Mouse (Mus musculus) lung, embryonic 15.5 days (tissue): ENCODE results near the gene Fbl. TPM values are rescaled to one million over a fixed set of nuclear protein-coding genes. Genes with fewer than 3 reads are reported as not detected.
"Not testable (repeated sequence)": the region's sequence is repeated elsewhere in the genome, so short reads cannot be mapped to it uniquely, and the experiment has no call there.

ENCODE experiments used
- ATAC-seq: fragments of 200-750 bp; cut with Nextera tagmentation; 2 replicates; pipeline ENCODE4 v1.8.0; 2017; ENCODE audit warnings: moderate number of reproducible peaks, borderline replicate concordance; ENCODE audit not compliant: low FRiP score, low TSS enrichment; ENCODE audit errors: extremely low read depth
- H3K27ac ChIP-seq: fragments of 300-500 bp; sonication (generic); 2 replicates; pipeline ENCODE4 v1.5.1; 2015; ENCODE audit warnings: moderate library complexity, mild to moderate bottlenecking, inconsistent platforms
- H3K27me3 ChIP-seq: fragments of 300-500 bp; sonication (generic); 2 replicates; pipeline ENCODE4 v1.6.1; 2015; ENCODE audit warnings: inconsistent platforms
- H3K36me3 ChIP-seq: fragments of 300-500 bp; sonication (generic); 2 replicates; pipeline ENCODE4 v1.6.1; 2015; ENCODE audit warnings: inconsistent platforms
- H3K4me1 ChIP-seq: fragments of 300-500 bp; sonication (generic); 2 replicates; pipeline ENCODE4 v1.6.1; 2015; ENCODE audit warnings: inconsistent platforms
- H3K4me2 ChIP-seq: fragments of 300-500 bp; sonication (generic); 2 replicates; pipeline ENCODE4 v1.6.1; 2015; ENCODE audit warnings: inconsistent platforms, mild to moderate bottlenecking, moderate library complexity
- H3K4me3 ChIP-seq: fragments of 300-500 bp; sonication (generic); 2 replicates; pipeline ENCODE4 v1.5.1; 2015; ENCODE audit warnings: mild to moderate bottlenecking, inconsistent platforms
- H3K9ac ChIP-seq: fragments of 300-500 bp; sonication (generic); 2 replicates; pipeline ENCODE4 v1.6.1; 2015; ENCODE audit warnings: inconsistent platforms
- H3K9me3 ChIP-seq: fragments of 300-500 bp; sonication (generic); 2 replicates; pipeline ENCODE4 v1.6.1; 2016; ENCODE audit warnings: inconsistent platforms
- WGBS: fragments of 180-500 bp; shearing (Covaris S2); methylation state at CpG from one replicate; pipeline ENCODE4 v1.1.7; 2015; 5-methylcytosine and 5-hydroxymethylcytosine counted together
- polyA plus RNA-seq: library from polyadenylated mRNA; unstranded; fragments of >200 nt; fragmentation: Nextera tagmentation; extraction: Ambion mirVana; gene quantifications from 2 replicates; pipeline ENCODE4 v1.2.1, GENCODE M21; 2015

Fbl gene
- polyA plus RNA-seq, 1 experiment from 2014 or later = 119 TPM

GRCm38 (mm10) chr7:28196528-28196927, 27.0 kb downstream of the Fbl start:
- Histone ChIP-seq H3K4me1 (no peaks in the 10 kb centered on the region), H3K4me3 (no peak overlapping the region), H3K9me3 (no peaks in the 10 kb centered on the region), H3K27me3 (no peaks in the 10 kb centered on the region), H3K9ac (no peak overlapping the region), H3K27ac (no peak overlapping the region), H3K36me3 (peaks cover 18% of the 10 kb centered on the region; the same call in 1 of the 2 replicates), H3K4me2 (no peak overlapping the region)
- no peak for ATAC-seq
- 72% methylated on average over 14 of the region's 14 CpGs for WGBS

- Histone ChIP-seq H3K9me3 (no peaks in the 10 kb centered on the region), H3K9ac (no peak overlapping the region), H3K27ac (no peak overlapping the region), H3K36me3 (peaks cover 12% of the 10 kb centered on the region; the same call in 1 of the 2 replicates), H3K4me3 (no peak overlapping the region), H3K27me3 (no peaks in the 10 kb centered on the region), H3K4me1 (no peaks in the 10 kb centered on the region), H3K4me2 (no peak overlapping the region)
- ATAC-seq = no peak
- 72% methylated on average over 4 of the region's 4 CpGs for WGBS
Observed at GRCm38 (mm10) chr7:28199054-28199453, 29.5 kb downstream of the Fbl start.

GRCm38 (mm10) chr7:28203207-28204108, 33.9 kb downstream of the Fbl start:
- no peak for ATAC-seq
- Histone ChIP-seq H3K36me3 (no peaks in the 10 kb centered on the region), H3K4me1 (0 out of 2 replicates have a peak, but pooled peaks cover under 1% of the 10 kb centered on the region), H3K9me3 (no peaks in the 10 kb centered on the region), H3K4me2 (no peak overlapping the region), H3K4me3 (no peak overlapping the region), H3K27ac (no peak overlapping the region), H3K27me3 (no peaks in the 10 kb centered on the region), H3K9ac (no peak overlapping the region)
- 48% methylated on average over 19 of the region's 19 CpGs for WGBS

- no peaks in the 10 kb centered on the region for H3K36me3 ChIP-seq
- H3K4me3 ChIP-seq = no peak overlapping the region
- no peak overlapping the region for H3K9ac ChIP-seq
- 57% methylated on average over 4 of the region's 4 CpGs for WGBS
- no peak overlapping the region for H3K4me2 ChIP-seq
- 0 out of 2 replicates have a peak, but pooled peaks cover 3% of the 10 kb centered on the region for H3K4me1 ChIP-seq
- H3K27me3 ChIP-seq = no peaks in the 10 kb centered on the region
- H3K9me3 ChIP-seq = no peaks in the 10 kb centered on the region
- H3K27ac ChIP-seq = no peak overlapping the region
- no peak for ATAC-seq
Observed at GRCm38 (mm10) chr7:28206044-28206600, 36.6 kb downstream of the Fbl start.

GRCm38 (mm10) chr7:28208396-28208987, 39.0 kb downstream of the Fbl start:
- H3K27me3 ChIP-seq = no peaks in the 10 kb centered on the region
- H3K4me1 ChIP-seq = 0 out of 2 replicates have a peak, but pooled peaks cover 3% of the 10 kb centered on the region
- H3K27ac ChIP-seq = peak overlapping the region; percentile 37
- H3K9me3 ChIP-seq = no peaks in the 10 kb centered on the region
- 35% methylated on average over 12 of the region's 12 CpGs for WGBS
- peak overlapping the region; percentile 51; the same call in 1 of the 2 replicates for H3K9ac ChIP-seq
- H3K4me3 ChIP-seq = peak overlapping the region; percentile 32
- H3K4me2 ChIP-seq = peak overlapping the region; percentile 58
- no peaks in the 10 kb centered on the region for H3K36me3 ChIP-seq
- 0 out of 2 replicates have a peak, but pooled peaks have one; percentile 23 for ATAC-seq

GRCm38 (mm10) chr7:28208988-28209508, 39.5 kb downstream of the Fbl start:
- Histone ChIP-seq H3K4me2 (peak overlapping the region; percentile 58), H3K27ac (peak overlapping the region; percentile 37), H3K9ac (peak overlapping the region; percentile 51; the same call in 1 of the 2 replicates), H3K4me1 (0 out of 2 replicates have a peak, but pooled peaks cover 3% of the 10 kb centered on the region), H3K9me3 (no peaks in the 10 kb centered on the region), H3K36me3 (no peaks in the 10 kb centered on the region), H3K27me3 (no peaks in the 10 kb centered on the region), H3K4me3 (peak overlapping the region; percentile 32)
- 42% methylated on average over 19 of the region's 19 CpGs for WGBS
- peak; percentile 77; the same call in 1 of the 2 replicates for ATAC-seq

GRCm38 (mm10) chr7:28210731-28211130, 41.2 kb downstream of the Fbl start:
- Histone ChIP-seq H3K9ac (no peak overlapping the region), H3K27ac (no peak overlapping the region), H3K36me3 (no peaks in the 10 kb centered on the region), H3K4me2 (no peak overlapping the region), H3K4me3 (no peak overlapping the region), H3K9me3 (no peaks in the 10 kb centered on the region), H3K4me1 (0 out of 2 replicates have a peak, but pooled peaks cover 3% of the 10 kb centered on the region), H3K27me3 (no peaks in the 10 kb centered on the region)
- WGBS = 38% methylated on average over 5 of the region's 5 CpGs
- ATAC-seq = no peak

GRCm38 (mm10) chr7:28214142-28214541, 44.6 kb downstream of the Fbl start:
- H3K36me3 ChIP-seq = no peaks in the 10 kb centered on the region
- no peak overlapping the region for H3K27ac ChIP-seq
- no peak overlapping the region for H3K4me3 ChIP-seq
- WGBS = 30% methylated on average over 10 of the region's 10 CpGs
- no peaks in the 10 kb centered on the region for H3K9me3 ChIP-seq
- no peaks in the 10 kb centered on the region for H3K4me1 ChIP-seq
- H3K4me2 ChIP-seq = no peak overlapping the region
- no peaks in the 10 kb centered on the region for H3K27me3 ChIP-seq
- H3K9ac ChIP-seq = no peak overlapping the region
- no peak for ATAC-seq

- not testable (repeated sequence) for ATAC-seq, H3K9ac ChIP-seq
- 81% methylated on average over 2 of the region's 2 CpGs for WGBS
Observed at GRCm38 (mm10) chr7:28215950-28216349, 46.4 kb downstream of the Fbl start.

GRCm38 (mm10) chr7:28217811-28218210, 48.3 kb downstream of the Fbl start:
- WGBS = 84% methylated on average over 13 of the region's 13 CpGs
- not testable (repeated sequence) for H3K36me3 ChIP-seq, H3K27me3 ChIP-seq, H3K4me1 ChIP-seq, H3K27ac ChIP-seq, H3K9ac ChIP-seq, ATAC-seq, H3K4me2 ChIP-seq, H3K9me3 ChIP-seq, H3K4me3 ChIP-seq

More at GRCm38 (mm10) chr7:28215950-28216349, 46.4 kb downstream of the Fbl start:
- H3K4me3 ChIP-seq, H3K4me2 ChIP-seq, H3K4me1 ChIP-seq, H3K9me3 ChIP-seq, H3K27me3 ChIP-seq, H3K27ac ChIP-seq, H3K36me3 ChIP-seq: not testable (repeated sequence)

GRCm38 (mm10) chr7:28218951-28219740, 49.6 kb downstream of the Fbl start:
- not testable (repeated sequence) for H3K4me1 ChIP-seq, H3K9me3 ChIP-seq, H3K27me3 ChIP-seq, H3K4me3 ChIP-seq, H3K9ac ChIP-seq, ATAC-seq, H3K27ac ChIP-seq, H3K4me2 ChIP-seq, H3K36me3 ChIP-seq
- 82% methylated on average over 20 of the region's 20 CpGs for WGBS
